Mouse (Mus musculus) cortical plate, adult 2 months (tissue): ENCODE measurements around the gene 1700122O11Rik. TPM values are rescaled to one million over a fixed set of nuclear protein-coding genes. Genes with fewer than 3 reads are reported as not detected.

Experiments
- H3K27ac ChIP-seq: fragments of 200-500 bp; 2 replicates; pipeline ENCODE4 v1.5.1; 2012; ENCODE audit warnings: low read length, control low read depth, inconsistent platforms; ENCODE audit not compliant: insufficient read depth
- H3K4me1 ChIP-seq: fragments of 200-500 bp; 2 replicates; pipeline ENCODE4 v1.6.1; 2011; ENCODE audit warnings: low read length; ENCODE audit not compliant: control insufficient read depth, insufficient read depth
- H3K4me3 ChIP-seq: fragments of 200-500 bp; 2 replicates; pipeline ENCODE4 v1.5.1; 2011; ENCODE audit warnings: mild to moderate bottlenecking, low read length, control low read depth; ENCODE audit not compliant: insufficient read depth
- CTCF ChIP-seq: fragments of 200-500 bp; IDR thresholded peaks from 2 replicates; pipeline ENCODE4 v1.5.1; 2011; ENCODE audit warnings: mild to moderate bottlenecking, control low read depth, low read length; ENCODE audit not compliant: insufficient read depth; ENCODE audit errors: extremely low read depth
- POLR2A ChIP-seq: fragments of 200-500 bp; IDR thresholded peaks from 2 replicates; pipeline ENCODE4 v1.6.1; 2011; ENCODE audit warnings: mild to moderate bottlenecking, low read length, control low read depth; ENCODE audit not compliant: insufficient read depth; ENCODE audit errors: extremely low read depth
- polyA plus RNA-seq: library from polyadenylated mRNA; depleted of rRNA; stranded (reverse); fragments of >200 nt; gene quantifications from 2 replicates; pipeline ENCODE4 v1.2.3, GENCODE M21; 2012

1700122O11Rik gene
- polyA plus RNA-seq, 1 experiment: not detected

GRCm38 (mm10) chr17:48005091-48005490 lies 33.0 kb downstream of the 1700122O11Rik start:
- H3K27ac ChIP-seq: no peak overlapping the region
- TF ChIP-seq POLR2A (no peak), CTCF (no peak)
- H3K4me3 ChIP-seq: no peak overlapping the region

GRCm38 (mm10) chr17:48004619-48005018 lies 33.5 kb downstream of the 1700122O11Rik start:
- H3K4me1 ChIP-seq: no peaks in the 10 kb centered on the region
- no peak overlapping the region for H3K27ac ChIP-seq
- TF ChIP-seq CTCF (no peak), POLR2A (no peak)
- no peak overlapping the region for H3K4me3 ChIP-seq

More at GRCm38 (mm10) chr17:48005091-48005490, 33.0 kb downstream of the 1700122O11Rik start:
- H3K4me1 ChIP-seq: no peaks in the 10 kb centered on the region

- Histone ChIP-seq H3K27ac (no peak overlapping the region), H3K4me3 (no peak overlapping the region; the same call in 1 of the 2 replicates), H3K4me1 (no peaks in the 10 kb centered on the region)
- TF ChIP-seq POLR2A: no peak
- no peak for TF ChIP-seq CTCF
Observed at GRCm38 (mm10) chr17:48002486-48002885, 35.6 kb downstream of the 1700122O11Rik start.

GRCm38 (mm10) chr17:48001586-48002361 lies 36.3 kb downstream of the 1700122O11Rik start:
- Histone ChIP-seq H3K4me1 (no peaks in the 10 kb centered on the region), H3K4me3 (peak overlapping the region; percentile 14), H3K27ac (no peak overlapping the region)
- peak; percentile 49; the same call in 1 of the 2 replicates for TF ChIP-seq POLR2A
- TF ChIP-seq CTCF: no peak

- no peak overlapping the region for H3K27ac ChIP-seq
- TF ChIP-seq POLR2A (no peak), CTCF (no peak)
- H3K4me3 ChIP-seq: 0 out of 2 replicates have a peak overlapping the region, but pooled peaks have one; percentile 14
- no peaks in the 10 kb centered on the region for H3K4me1 ChIP-seq
Observed at GRCm38 (mm10) chr17:48001157-48001556, 36.9 kb downstream of the 1700122O11Rik start.

GRCm38 (mm10) chr17:47999812-48000211 lies 38.3 kb downstream of the 1700122O11Rik start:
- Histone ChIP-seq H3K27ac (no peak overlapping the region), H3K4me3 (no peak overlapping the region), H3K4me1 (no peaks in the 10 kb centered on the region)
- TF ChIP-seq POLR2A (no peak), CTCF (no peak)

GRCm38 (mm10) chr17:47999403-47999802 lies 38.7 kb downstream of the 1700122O11Rik start:
- TF ChIP-seq CTCF (no peak), POLR2A (no peak)
- no peak overlapping the region for H3K4me3 ChIP-seq

GRCm38 (mm10) chr17:47997806-47998205 lies 40.3 kb downstream of the 1700122O11Rik start:
- no peaks in the 10 kb centered on the region for H3K4me1 ChIP-seq
- no peak for TF ChIP-seq POLR2A
- no peak for TF ChIP-seq CTCF
- no peak overlapping the region for H3K27ac ChIP-seq
- no peak overlapping the region for H3K4me3 ChIP-seq

More at GRCm38 (mm10) chr17:47999403-47999802, 38.7 kb downstream of the 1700122O11Rik start:
- Histone ChIP-seq H3K27ac (no peak overlapping the region), H3K4me1 (no peaks in the 10 kb centered on the region)

- TF ChIP-seq POLR2A (no peak), CTCF (no peak)
- H3K27ac ChIP-seq: no peak overlapping the region
- no peak overlapping the region for H3K4me3 ChIP-seq
- no peaks in the 10 kb centered on the region for H3K4me1 ChIP-seq
Observed at GRCm38 (mm10) chr17:47990392-47991123, 47.5 kb downstream of the 1700122O11Rik start.

- no peak overlapping the region for H3K27ac ChIP-seq
- no peak for TF ChIP-seq POLR2A
- no peak for TF ChIP-seq CTCF
- no peaks in the 10 kb centered on the region for H3K4me1 ChIP-seq
- H3K4me3 ChIP-seq: no peak overlapping the region
Observed at GRCm38 (mm10) chr17:47989951-47990378, 48.1 kb downstream of the 1700122O11Rik start.
